Mouse (Mus musculus) left cerebral cortex, adult 18-20 months (tissue): ENCODE measurements around the gene Sec31a. TPM values are rescaled to one million over a fixed set of nuclear protein-coding genes. Genes with fewer than 3 reads are reported as not detected.
A peak's percentile ranks its signal among the peaks of the same experiment; 100 is the strongest.
"Not testable (repeated sequence)": the region's sequence is repeated elsewhere in the genome, so short reads cannot be mapped to it uniquely, and the experiment has no call there.

ENCODE experiments used
- DNase-seq, 2 experiments: peaks; one replicate each; pipeline ENCODE4 v3.0.0; 2021 to 2022; ENCODE audit warnings: low spot score in 2 of 2, mixed read lengths in 1 of 2
- long read RNA-seq, 2 experiments: library from polyadenylated mRNA; stranded (forward); transcript quantifications; one replicate each; pipeline ENCODE4 v2.0.0; 2021
- total RNA-seq, 2 experiments: library from RNA; stranded (reverse); gene quantifications; 2 replicates each; pipeline ENCODE4 v1.2.3; 2021

The Sec31a gene
- total RNA-seq, result 100 to 1,000 TPM; 113 to 116 TPM
- long read RNA-seq, experiment 1, partial matches to known transcripts, result 31 of 121 reads
- long read RNA-seq, experiment 1, other reads (novel, unspliced or antisense), result 89 of 121 reads
- long read RNA-seq, experiment 2, partial matches to known transcripts, result 31 of 70 reads
- long read RNA-seq, experiment 2, other reads (novel, unspliced or antisense), result 39 of 70 reads

DNA sequence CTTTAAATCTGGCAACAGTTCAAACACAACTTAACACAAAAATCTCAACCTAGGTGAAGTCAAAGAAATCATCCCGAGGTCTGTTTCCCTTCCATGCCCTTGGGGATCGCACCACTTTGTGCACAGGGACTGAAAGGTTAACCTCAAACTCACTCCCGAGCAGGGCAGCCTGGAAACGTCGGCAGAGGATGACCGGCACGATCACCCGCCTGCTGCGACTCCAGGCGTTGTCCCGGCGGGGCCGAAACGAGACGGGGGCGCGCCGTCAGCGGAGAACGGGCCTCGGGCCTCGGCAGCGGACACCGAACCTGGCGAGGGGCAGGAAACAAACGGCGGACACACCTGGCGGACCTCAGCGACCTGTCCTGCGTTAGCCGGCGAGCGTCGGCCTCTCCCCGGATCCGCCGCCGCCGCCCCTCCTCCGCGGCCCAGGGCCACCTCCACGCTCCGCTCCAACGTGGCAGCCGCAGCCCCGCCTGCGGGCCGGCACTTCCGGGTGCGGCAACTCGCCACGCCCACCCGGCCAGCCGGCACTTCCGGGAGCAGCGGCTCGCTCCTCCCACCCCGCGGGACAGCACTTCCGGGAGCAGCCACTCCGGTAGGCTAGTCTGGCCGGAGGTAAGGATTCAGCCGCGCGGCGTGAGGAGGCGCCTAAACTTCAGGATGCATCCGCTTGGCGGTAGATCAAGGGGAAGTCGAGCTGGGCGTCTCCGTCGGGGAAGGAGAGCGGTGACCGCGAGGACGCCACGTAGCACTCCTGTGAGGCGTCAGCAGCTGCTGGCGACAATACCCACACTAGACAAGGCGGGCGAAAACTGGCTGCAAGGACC lies at the start of gene Sec31a:
TSS of gene Sec31a (minus strand) at position 474 of the 830 bp plus-strand sequence.
- DNase-seq, result peak; percentile 98 to 99

DNA sequence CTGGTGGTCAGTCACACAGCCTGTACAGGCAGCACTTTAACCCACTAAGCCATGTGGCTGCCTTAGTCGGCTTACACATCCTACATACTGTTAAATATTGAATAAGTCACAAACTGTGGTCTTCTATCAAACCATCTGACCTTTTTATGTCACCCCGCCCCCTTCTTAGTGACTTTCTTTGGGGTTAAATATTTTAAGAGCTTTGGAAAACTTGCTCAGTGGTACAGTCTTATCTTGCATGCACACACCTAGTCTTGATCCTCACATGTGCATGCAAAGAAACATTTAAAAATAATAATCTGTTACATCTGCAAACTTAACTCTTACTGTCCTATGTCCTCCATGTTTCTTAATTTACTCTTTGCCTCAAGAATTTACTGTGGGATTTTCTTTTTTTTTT lies 46.3 kb upstream of the Sec31a start:
- no peak for DNase-seq

DNA sequence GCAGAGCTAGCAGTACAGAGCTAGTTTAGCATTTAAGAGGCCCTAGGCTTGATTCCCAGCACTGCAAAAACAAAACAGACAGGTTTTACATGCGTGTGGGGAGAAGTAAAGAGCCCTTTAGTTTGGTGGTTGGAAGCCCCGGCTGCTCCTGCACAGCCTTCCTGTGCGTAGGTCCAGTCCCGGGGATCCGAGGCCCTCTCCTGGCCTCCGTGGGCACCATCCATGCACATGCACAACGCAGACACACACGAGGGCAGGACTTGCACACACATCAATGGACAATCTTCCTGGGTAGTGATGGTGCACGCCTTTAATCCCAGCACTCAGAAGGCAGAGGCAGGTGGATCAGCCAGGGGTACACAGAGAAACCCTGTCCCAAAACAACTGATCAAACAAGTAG lies 45.5 kb upstream of the Sec31a start:
- DNase-seq, result no peak

DNA sequence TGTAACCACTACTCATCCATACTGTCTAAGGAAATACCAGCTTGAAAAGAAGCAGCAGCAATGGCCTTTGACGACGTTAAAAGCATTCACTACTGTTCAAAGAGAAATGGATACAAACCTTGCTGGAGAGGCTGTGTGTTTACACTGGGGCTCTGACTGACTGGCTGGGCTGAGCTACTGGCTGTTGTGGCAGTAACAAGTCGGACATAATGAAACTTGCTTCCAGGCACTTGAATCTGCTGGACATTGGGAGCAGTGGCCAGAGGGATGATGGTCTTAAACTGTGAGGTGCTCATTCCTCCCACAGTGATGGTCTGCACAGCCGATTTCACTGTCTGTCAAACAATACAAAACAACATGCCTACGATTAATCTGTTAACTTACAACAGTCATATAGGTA lies 43.4 kb upstream of the Sec31a start:
- DNase-seq, result no peak

DNA sequence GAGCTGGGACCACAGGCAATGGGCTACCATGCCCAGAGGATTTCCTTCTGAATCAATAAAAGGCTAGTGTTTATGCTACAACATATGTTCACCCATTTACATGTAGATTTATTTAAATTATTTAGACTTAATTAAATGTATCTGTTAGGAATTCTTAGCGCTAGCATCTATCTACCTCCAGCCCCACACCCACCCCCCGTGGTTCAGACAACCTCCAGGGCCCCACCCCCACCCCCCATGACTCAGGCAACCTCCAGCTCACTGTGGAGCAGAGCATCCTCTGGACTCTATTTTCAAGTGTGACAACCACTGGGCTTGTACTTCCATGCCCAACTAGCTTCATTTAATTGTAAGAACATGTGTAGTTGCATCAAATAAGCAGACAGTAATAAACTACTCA lies 35.8 kb upstream of the Sec31a start:
- DNase-seq, result no peak

DNA sequence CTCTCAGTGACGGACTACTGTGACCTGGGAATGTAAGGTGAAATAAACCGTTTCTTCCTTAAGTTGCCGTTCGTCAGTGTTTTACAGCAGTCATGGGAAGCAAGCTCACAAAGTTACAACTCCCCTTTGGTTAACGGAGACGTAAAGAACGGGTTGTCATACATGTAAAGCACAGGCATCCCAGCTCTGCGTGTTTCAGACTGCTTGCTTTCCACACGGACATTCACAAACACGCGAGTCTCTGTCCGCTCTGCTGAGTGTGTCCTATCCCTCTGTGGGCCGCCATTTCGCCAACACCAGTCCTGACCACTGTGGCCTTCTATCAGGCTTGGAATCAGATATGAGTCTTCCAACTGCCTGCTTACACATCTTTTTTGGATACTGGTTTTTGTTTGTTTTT lies 22.8 kb upstream of the Sec31a start:
- no peak for DNase-seq

DNA sequence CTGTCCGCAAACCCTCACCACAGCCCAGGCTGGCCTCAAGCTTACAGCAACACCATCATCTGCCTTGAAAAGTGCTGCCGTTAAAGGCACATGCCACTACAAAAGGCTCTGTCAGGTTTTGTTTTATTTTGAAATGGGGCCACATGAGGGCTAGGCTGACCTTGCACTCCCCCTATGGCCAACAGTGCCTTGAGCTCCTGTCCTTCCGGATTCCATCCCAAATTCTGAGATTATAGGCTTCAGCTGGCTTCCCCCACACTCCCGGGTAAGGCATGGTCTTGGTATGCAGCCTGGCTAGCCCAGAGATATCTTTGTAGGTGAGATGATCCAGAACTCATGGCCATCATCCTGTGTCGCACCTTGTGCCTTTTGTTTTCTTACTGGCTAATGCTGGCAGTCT lies 21.9 kb upstream of the Sec31a start:
- no peak for DNase-seq

DNA sequence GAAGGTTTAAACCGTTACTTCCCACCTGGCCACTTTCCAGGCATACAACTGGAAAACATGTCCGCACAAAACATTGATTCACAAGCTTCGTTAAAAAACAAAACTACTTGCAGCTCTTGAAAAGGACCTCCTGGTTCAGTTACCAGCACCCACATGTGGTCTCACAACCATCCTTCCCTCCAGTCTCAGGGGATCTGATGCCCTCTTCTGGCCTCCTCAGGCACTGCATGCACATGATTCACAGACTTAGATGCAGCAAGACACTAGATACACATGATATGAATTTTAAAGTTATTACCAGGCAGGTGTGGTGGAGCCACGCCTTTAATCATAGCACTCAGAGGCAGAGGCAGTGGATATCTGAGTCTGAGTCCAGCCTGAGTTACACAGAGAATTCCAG lies 21.1 kb upstream of the Sec31a start:
- DNase-seq, result no peak

DNA sequence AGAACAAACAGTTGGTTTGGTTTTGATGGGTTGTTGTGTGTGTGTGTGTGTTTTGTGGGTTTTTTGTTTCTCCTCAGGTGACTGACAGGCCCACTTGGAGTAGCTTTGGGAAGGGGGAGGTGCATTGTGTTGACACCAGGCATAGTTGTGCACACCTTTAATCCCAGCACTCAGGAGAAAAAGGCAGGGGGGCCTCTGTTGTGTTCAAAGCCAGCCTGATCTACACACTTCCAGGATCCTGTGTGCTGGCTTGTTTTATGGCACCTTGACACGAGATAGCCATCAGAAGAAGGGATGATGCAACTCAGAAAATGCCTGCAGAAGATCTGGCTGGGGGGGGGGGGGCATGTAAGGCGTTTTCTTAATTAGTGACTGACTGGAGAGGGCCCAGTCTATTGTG lies 14.9 kb upstream of the Sec31a start:
- DNase-seq, result no peak

DNA sequence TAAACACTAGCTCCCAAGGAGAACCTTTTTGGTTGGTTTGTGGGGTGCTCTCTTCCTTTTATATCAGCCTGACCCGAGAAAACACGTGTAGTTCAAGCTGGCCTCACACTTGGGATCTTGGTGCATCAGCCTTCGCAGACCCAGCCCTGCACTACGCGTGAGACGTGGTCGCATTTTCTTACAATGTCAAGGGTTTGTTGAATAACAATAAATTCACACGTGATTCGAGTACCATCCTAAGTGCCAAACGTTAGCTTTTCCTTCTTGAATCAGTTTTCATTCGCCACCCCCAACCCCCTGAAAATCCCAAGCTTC lies 14.0 kb upstream of the Sec31a start:
- DNase-seq, result no peak

DNA sequence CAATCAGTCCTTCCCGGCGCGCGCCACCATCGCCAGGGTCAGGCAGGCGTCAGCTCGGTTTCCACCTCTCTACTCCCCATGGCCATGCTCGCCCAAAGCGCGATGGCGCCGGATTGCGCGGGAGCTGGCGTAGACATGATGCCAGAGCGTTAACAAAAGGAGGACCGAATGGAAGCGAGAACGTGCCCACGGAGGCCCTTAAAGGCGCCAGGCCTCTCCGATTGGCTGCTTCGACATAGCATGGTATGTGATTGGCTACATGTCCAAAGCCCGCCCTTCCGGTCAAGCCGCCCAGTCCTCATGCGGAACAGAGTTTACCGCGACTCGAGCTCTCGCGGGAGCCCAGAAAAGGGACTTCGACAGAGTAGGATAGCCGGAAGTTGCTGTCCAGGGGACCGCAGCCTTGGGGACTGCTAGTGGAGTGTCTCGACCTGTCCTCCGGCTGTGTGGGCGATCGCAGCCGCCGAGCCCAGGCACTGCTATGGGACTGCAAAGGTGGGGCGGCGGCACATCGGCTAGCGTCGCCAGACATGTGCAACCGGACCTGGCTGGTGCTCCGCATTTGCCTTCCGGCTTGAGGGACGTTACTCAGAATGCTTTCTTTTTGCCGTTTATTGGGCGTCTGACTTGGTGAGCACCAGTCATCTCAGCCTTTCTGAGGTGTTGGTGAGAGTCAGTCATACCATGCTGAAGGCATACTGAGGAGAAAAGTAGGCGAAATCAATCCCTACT lies 13.5 kb upstream of the Sec31a start:
- DNase-seq, result peak; percentile 86 to 91

DNA sequence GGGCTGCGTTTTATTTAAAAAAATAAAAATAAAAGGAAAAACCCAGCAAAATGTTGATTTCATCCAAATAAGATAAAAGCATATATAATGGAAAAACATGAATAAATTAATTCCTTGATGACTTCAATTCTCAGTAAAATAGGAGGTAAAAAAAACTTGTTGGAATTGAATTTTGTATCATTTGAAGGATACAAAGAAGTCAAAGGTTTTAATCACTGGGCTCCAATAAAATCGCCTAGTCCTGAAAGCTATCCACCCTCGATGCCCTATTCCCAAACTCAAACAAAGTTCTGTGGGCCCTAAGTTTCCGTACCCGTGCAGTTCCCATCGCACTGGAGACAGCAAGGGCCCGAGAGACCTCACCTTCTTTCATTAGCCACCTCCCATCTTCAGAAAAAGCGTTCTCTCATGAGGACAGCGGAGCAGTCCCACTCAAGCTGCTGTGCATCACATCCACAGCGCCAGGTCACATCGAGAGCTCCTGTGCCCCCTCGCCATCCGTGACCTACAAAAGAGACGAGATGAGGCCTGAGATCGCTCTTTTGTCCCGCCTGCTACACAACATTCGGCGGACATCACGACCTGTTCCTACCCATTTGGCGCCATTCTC lies 12.8 kb upstream of the Sec31a start:
- DNase-seq, result no peak

DNA sequence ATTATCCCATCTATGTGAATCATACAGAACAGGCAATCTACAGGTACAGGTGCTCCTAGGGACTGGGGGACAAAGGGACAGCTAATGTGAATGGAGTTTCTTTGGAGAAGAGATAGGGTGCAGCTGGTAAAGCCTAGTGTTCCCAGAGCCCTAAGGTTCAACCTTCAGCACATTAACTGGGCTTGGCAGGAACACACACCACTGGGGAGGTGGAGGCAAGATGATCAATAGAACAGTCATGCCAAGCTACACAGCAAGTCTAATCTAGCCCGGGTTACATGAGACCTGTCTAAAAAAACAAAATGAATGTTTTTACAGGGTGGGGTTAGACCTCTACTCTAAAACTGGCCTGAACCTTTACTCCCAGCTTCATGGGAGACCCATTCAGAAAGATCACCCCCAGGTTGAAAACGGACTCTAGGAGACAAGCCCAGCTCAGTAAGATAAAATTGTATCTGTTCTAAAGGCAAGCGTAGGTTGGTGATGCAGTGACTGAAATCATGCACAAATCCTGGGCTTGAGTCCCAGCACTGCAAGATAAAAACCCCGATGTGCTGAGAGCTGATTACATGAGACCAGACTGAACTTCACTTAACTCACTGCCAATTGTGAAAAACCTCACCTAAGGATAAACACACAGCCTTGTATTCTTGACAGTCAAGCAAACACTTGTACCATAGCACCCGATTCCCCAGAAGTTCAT lies 12.1 kb upstream of the Sec31a start:
- peak in 1 of 2 experiments; percentile 38 for DNase-seq

DNA sequence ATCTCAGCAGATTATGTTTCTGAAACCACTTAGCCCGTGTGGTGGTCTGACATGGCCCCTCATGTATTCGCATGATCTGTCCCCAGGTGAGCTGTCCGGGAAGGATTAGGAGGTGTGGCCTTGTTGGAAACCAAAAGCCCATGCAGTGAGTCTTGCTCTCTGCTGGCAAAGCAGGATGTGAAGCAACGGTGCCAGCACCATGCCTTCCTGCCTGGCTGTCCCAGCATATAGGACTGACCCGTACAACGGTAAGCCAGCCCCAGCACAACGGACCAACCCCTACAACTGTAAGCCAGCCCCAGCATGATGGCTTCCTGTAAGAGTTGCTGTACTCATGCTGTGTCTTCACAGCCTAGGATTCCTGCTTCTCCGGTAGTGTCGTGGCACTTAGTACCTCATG lies 11.2 kb upstream of the Sec31a start:
- DNase-seq, result no peak

DNA sequence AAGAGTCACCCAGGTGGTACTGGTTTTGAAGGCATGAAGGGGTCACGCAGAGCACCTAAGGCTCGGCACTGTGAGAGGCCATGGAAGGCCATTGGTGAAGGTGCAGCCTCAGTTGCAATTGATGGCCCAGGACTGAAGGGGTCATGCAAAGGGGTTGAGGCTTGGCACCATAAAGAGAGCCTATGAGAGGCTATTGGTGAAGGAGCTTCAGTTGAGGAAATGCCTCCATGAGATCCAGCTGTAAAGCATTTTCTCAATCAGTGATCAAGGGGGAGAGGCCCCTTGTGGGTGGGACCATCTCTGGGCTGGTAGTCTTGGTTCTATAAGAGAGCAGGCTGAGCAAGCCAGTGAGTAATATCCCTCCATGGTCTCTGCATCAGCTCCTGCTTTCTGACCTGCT lies 9.8 kb upstream of the Sec31a start:
- DNase-seq, result not testable (repeated sequence)

DNA sequence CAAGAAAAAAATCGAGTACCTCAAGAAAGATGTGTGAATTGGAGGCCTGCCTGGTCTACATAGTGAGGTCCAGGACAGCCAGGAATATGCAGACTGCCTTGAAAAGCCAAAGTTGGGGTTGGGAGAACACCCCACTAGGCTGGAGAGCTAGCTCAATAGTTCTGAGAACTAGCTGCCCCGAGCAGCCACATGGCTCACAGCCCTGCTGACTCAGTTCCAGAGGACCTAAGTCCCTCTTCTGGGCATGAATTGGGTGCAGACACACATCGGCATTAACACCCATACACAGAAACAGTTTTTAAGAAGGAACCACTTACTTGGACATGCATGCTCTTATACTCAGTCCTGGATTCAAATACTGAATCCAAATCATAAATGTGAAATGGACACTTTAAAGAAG lies 8.2 kb upstream of the Sec31a start:
- DNase-seq, result no peak

DNA sequence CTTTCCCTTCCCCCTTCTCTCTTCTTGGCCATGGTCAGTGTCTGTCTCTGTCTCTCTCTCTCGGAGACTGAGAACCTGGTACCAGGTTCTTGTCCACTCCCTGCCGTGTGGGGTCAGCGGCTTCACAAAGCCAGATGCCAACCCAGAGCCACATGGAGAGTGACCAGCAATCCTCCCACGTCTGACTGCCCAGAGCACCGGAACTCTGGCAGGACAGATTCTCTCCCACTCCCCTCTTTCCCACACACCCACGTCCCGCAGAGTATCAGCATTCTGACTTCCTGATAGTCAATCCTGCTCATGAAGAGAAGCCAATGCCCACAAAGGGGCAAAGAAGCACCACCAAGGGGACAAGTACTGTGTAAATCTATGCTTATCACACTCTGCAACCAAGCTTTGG lies 7.6 kb upstream of the Sec31a start:
- DNase-seq, result no peak

DNA sequence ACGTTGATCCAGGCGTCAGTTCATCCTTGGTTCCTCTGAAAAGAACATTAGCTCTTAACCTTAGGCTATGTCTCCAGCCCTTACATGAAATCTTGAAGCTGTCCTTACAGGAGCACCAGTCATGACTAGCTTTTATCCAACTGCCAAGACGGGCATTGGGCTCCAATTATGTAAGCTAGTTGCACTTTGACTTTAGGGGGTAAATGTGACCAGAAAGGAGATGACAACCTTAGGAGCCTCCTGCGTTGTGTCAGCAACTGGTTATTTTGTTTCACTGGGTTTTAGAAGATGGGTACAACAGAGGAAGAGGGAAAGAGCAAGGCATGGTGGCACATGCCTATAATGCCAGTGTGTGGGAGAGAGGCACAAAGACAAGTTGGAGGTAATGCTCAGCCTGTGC lies 2.8 kb upstream of the Sec31a start:
- no peak for DNase-seq

DNA sequence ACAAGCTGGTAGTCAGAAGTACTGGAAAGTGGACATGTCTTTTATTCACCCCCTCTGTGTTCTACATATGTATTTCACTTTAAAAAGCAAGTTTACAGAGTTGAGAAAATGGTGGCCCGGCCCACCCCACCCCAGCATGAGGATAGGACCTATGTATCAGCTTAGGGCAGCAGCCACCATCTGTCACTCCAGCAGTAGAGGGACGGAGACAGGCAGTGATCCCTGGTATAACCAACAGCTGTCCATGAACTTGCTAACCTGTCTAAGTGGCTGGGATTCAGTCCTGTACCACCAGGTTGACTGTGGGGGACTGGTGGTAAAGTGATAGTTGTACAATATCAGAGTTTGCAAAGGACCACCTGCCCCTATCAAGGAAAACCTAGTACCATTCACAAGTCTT lies 2.0 kb upstream of the Sec31a start:
- DNase-seq, result no peak

DNA sequence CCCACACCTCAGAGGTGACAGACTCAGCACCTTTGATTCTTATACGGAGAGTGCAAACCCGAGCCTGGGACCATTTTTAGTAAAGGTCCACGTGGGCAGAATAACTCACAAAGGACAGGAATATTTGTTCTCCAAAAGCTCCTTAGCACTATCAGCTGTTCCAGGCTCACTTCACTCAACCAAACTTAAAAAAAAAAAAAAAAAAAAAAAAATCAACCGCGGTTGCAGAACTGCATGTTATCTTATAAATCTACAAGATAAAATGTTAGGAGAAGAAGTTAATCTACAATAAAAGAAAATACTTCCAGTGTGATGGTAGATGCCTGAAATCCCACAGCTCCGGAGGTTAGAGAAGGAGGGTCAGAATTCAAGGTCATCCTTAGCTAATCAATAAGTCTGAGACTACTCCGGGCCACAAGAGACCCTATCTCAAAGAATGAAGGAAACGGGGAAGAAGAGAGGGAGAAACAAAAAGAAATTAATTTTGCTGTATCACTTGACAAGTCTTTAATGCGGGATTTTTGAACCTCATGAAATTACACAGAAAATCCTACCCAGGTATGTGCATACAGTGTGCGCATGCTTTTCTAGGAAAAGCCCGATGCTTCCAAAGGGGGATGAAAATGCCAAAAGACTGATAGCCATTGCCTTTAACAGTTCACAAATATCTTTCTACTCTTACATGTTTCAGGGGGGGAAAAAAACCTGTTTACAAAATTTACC lies 1.4 kb downstream of the Sec31a start:
- DNase-seq, result no peak

DNA sequence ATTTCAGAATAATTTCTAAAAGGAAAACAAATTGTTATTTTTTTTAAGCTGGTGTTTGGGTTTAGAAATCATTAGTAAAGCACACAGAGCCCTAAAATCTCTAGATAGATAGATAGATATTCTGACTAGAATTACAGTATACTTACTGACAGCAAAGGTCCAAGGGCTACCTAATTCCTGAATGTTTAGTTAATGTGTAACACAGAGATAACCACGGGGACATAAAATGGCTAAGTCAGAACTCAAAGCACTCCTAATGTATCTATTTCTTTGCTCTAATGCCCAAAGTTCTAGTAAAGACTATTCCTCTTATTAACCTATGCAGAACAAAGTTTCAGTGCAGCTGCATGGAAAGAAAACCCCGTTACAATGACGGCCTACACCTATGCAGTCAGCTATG lies 3.1 kb downstream of the Sec31a start:
- DNase-seq, result no peak
